Comparison of ENCODE assay signal across 16 mouse cellular contexts in the genomic region with DNA sequence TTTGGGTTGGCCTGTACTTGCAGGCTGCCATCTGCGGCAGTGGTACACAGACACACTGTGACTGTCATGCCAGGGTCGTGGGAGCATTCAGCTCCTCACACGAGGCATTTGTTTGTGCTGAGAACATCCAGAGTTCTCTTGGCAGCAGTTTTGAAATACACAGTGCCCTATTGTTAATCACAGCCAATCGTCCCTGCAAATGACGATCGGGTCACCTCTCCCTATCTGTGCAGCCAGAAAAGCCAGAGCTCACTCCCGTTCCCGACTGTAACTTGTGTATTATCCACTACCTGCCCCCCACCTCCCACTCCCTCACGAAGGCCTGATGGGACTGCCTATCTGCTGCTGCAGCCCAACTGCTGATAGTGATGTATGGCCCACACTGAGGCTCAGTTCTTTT.
A peak's percentile ranks its signal among the peaks of the same experiment; 100 is the strongest.
DNase-seq lines count a peak whose midpoint lies in the region; ATAC-seq and TF ChIP-seq lines count a peak whose summit lies in the region.
"Had no signal": no experiment of that assay in that cellular context is flagged by ENCODE, and none has a peak within 500 bp of the region (broad histone marks: within the 10 kb centered on the region; RNA-seq: fewer than 3 reads in every experiment).

No protein-coding gene starts in this region.

- H3K27me3 ChIP-seq in forebrain, embryonic 15.5 days = no peaks in the 10 kb centered on the region
- no peaks in the 10 kb centered on the region for H3K27me3 ChIP-seq in forebrain, embryonic 10.5 days (ENCODE audit: poor library complexity, severe bottlenecking)
- H3K27me3 ChIP-seq in midbrain, embryonic 16.5 days (ENCODE audit: control insufficient read depth, insufficient read depth, low read depth, low read length) = no peaks in the 10 kb centered on the region
- no peaks in the 10 kb centered on the region for H3K27me3 ChIP-seq in midbrain, embryonic 11.5 days (ENCODE audit: control insufficient read depth, insufficient read depth, low read length)
- no peaks in the 10 kb centered on the region for H3K27me3 ChIP-seq in hindbrain, embryonic 13.5 days
- no peaks in the 10 kb centered on the region for H3K27me3 ChIP-seq in neural tube, embryonic 15.5 days (replicated peaks)
- no peaks in the 10 kb centered on the region for H3K27me3 ChIP-seq in thymus, adult 2 months (ENCODE audit: control insufficient read depth, insufficient read depth, low read length)
- H3K27me3 ChIP-seq: heart, embryonic 15.5 days; limb, embryonic 13.5 days had no signal

- H3K36me3 ChIP-seq in forebrain, embryonic 15.5 days = no peaks in the 10 kb centered on the region
- no peaks in the 10 kb centered on the region for H3K36me3 ChIP-seq in forebrain, embryonic 10.5 days (replicated peaks)
- H3K36me3 ChIP-seq in midbrain, embryonic 16.5 days (ENCODE audit: control insufficient read depth, insufficient read depth, low read length) = no peaks in the 10 kb centered on the region
- H3K36me3 ChIP-seq in midbrain, embryonic 11.5 days (ENCODE audit: control insufficient read depth, insufficient read depth, low read length) = no peaks in the 10 kb centered on the region
- H3K36me3 ChIP-seq in hindbrain, embryonic 13.5 days = no peaks in the 10 kb centered on the region
- no peaks in the 10 kb centered on the region for H3K36me3 ChIP-seq in neural tube, embryonic 15.5 days
- no peaks in the 10 kb centered on the region for H3K36me3 ChIP-seq in thymus, adult 2 months (ENCODE audit: control insufficient read depth, insufficient read depth, low read length)
- H3K36me3 ChIP-seq: heart, embryonic 15.5 days; limb, embryonic 13.5 days had no signal

- H3K4me1 ChIP-seq in forebrain, embryonic 15.5 days = peaks cover 13% of the 10 kb centered on the region
- peaks cover 9% of the 10 kb centered on the region; the same call in 1 of the 2 replicates for H3K4me1 ChIP-seq in forebrain, embryonic 10.5 days
- peaks cover 13% of the 10 kb centered on the region; the same call in 1 of the 2 replicates for H3K4me1 ChIP-seq in midbrain, embryonic 16.5 days (ENCODE audit: control insufficient read depth, insufficient read depth, low read length)
- no peaks in the 10 kb centered on the region for H3K4me1 ChIP-seq in midbrain, embryonic 11.5 days (ENCODE audit: control insufficient read depth, insufficient read depth, low read length)
- H3K4me1 ChIP-seq in hindbrain, embryonic 13.5 days (replicated peaks) = peaks cover 20% of the 10 kb centered on the region
- peaks cover 18% of the 10 kb centered on the region for H3K4me1 ChIP-seq in neural tube, embryonic 15.5 days
- H3K4me1 ChIP-seq in thymus, adult 2 months (replicated peaks; ENCODE audit: control insufficient read depth, insufficient read depth, low read length) = no peaks in the 10 kb centered on the region
- H3K4me1 ChIP-seq: limb, embryonic 13.5 days had no signal

- ATAC-seq in forebrain, embryonic 15.5 days (replicated peaks) = peak; percentile 33; the same call in 1 of the 2 replicates
- 0 out of 2 replicates have a peak, but pooled peaks have one; percentile 27 for ATAC-seq in midbrain, embryonic 16.5 days
- no peak for ATAC-seq in midbrain, embryonic 11.5 days (ENCODE audit: low FRiP score)
- peak; percentile 52 for ATAC-seq in hindbrain, embryonic 13.5 days (ENCODE audit: low FRiP score)
- ATAC-seq in neural tube, embryonic 15.5 days (ENCODE audit: low FRiP score) = peak; percentile 32; the same call in 1 of the 2 replicates
- ATAC-seq in erythroid progenitor cell, adult 5-6 weeks (replicated peaks; ENCODE audit: low FRiP score, poor library complexity, severe bottlenecking) = no peak
- ATAC-seq: inflammation-experienced regulatory T-cells, adult 6 months; liver, postnatal 0 days had no signal

- H3K9ac ChIP-seq in forebrain, embryonic 15.5 days (replicated peaks) = no peak overlapping the region
- no peak overlapping the region for H3K9ac ChIP-seq in midbrain, embryonic 16.5 days (ENCODE audit: low read depth, low read length)
- H3K9ac ChIP-seq in midbrain, embryonic 11.5 days (ENCODE audit: low read length) = no peak overlapping the region
- no peak overlapping the region for H3K9ac ChIP-seq in hindbrain, embryonic 13.5 days
- H3K9ac ChIP-seq in neural tube, embryonic 15.5 days (replicated peaks) = no peak overlapping the region
- H3K9ac ChIP-seq: heart, embryonic 15.5 days; limb, embryonic 13.5 days; liver, postnatal 0 days had no signal

- no peaks in the 10 kb centered on the region; the same call in 1 of the 2 replicates for H3K9me3 ChIP-seq in forebrain, embryonic 15.5 days
- H3K9me3 ChIP-seq in forebrain, embryonic 10.5 days = 0 out of 2 replicates have a peak, but pooled peaks cover 8% of the 10 kb centered on the region
- 0 out of 2 replicates have a peak, but pooled peaks cover 2% of the 10 kb centered on the region for H3K9me3 ChIP-seq in midbrain, embryonic 16.5 days (replicated peaks; ENCODE audit: control insufficient read depth, low read length, poor library complexity, severe bottlenecking)
- no peaks in the 10 kb centered on the region for H3K9me3 ChIP-seq in midbrain, embryonic 11.5 days (ENCODE audit: control insufficient read depth, low read length)
- peaks cover 3% of the 10 kb centered on the region; the same call in 1 of the 2 replicates for H3K9me3 ChIP-seq in hindbrain, embryonic 13.5 days
- no peaks in the 10 kb centered on the region for H3K9me3 ChIP-seq in neural tube, embryonic 15.5 days (replicated peaks)
- H3K9me3 ChIP-seq: heart, embryonic 15.5 days had no signal

- 22% methylated on average over 9 of the region's 9 CpGs for WGBS in forebrain, embryonic 15.5 days
- 73% methylated on average over 9 of the region's 9 CpGs for WGBS in forebrain, embryonic 10.5 days
- 54% methylated on average over 9 of the region's 9 CpGs for WGBS in midbrain, embryonic 16.5 days
- WGBS in midbrain, embryonic 11.5 days = 78% methylated on average over 9 of the region's 9 CpGs
- 38% methylated on average over 9 of the region's 9 CpGs for WGBS in hindbrain, embryonic 13.5 days
- WGBS in neural tube, embryonic 15.5 days = 44% methylated on average over 9 of the region's 9 CpGs
- WGBS in thymus, adult 2 months = 91% methylated on average over 9 of the region's 9 CpGs

- H3K4me2 ChIP-seq in forebrain, embryonic 15.5 days (replicated peaks) = no peak overlapping the region
- H3K4me2 ChIP-seq in midbrain, embryonic 16.5 days (ENCODE audit: low read length) = no peak overlapping the region
- no peak overlapping the region for H3K4me2 ChIP-seq in midbrain, embryonic 11.5 days
- H3K4me2 ChIP-seq in hindbrain, embryonic 13.5 days = no peak overlapping the region
- no peak overlapping the region for H3K4me2 ChIP-seq in neural tube, embryonic 15.5 days
- H3K4me2 ChIP-seq: heart, embryonic 15.5 days; limb, embryonic 13.5 days had no signal

- no peak for TF ChIP-seq POLR2A in thymus, adult 2 months (IDR thresholded peaks at IDR 0.05; ENCODE audit: control insufficient read depth, extremely low read depth, insufficient read depth, low read length, poor library complexity)

- no peak for DNase-seq in forebrain, embryonic 10.5 days (ENCODE audit: extremely low spot score, low spot score)
- no peak for DNase-seq in midbrain, embryonic 11.5 days (ENCODE audit: low spot score, missing footprints)
- no peak for DNase-seq in thymus, adult 2 months
- DNase-seq: cerebellum, postnatal 14 days; liver, postnatal 0 days; thymus, adult 18-20 months had no signal

- H3K4me3 ChIP-seq in forebrain, embryonic 15.5 days = no peak overlapping the region
- H3K4me3 ChIP-seq in forebrain, embryonic 10.5 days = no peak overlapping the region
- H3K4me3 ChIP-seq in midbrain, embryonic 16.5 days (ENCODE audit: low read depth, low read length) = no peak overlapping the region
- no peak overlapping the region for H3K4me3 ChIP-seq in midbrain, embryonic 11.5 days (ENCODE audit: low read depth, low read length)
- no peak overlapping the region for H3K4me3 ChIP-seq in hindbrain, embryonic 13.5 days
- H3K4me3 ChIP-seq in neural tube, embryonic 15.5 days (replicated peaks) = no peak overlapping the region
- H3K4me3 ChIP-seq in thymus, adult 2 months (ENCODE audit: control insufficient read depth, insufficient read depth, low read length) = no peak overlapping the region
- H3K4me3 ChIP-seq: heart, embryonic 15.5 days; limb, embryonic 13.5 days; myocyte had no signal

- 0 out of 2 replicates have a peak overlapping the region, but pooled peaks have one; percentile 5 for H3K27ac ChIP-seq in forebrain, embryonic 15.5 days (replicated peaks)
- no peak overlapping the region for H3K27ac ChIP-seq in forebrain, embryonic 10.5 days
- no peak overlapping the region for H3K27ac ChIP-seq in midbrain, embryonic 16.5 days (ENCODE audit: low read length)
- H3K27ac ChIP-seq in midbrain, embryonic 11.5 days (ENCODE audit: low read depth, low read length) = no peak overlapping the region
- peak overlapping the region; percentile 58 for H3K27ac ChIP-seq in hindbrain, embryonic 13.5 days
- H3K27ac ChIP-seq in neural tube, embryonic 15.5 days (replicated peaks) = 0 out of 2 replicates have a peak overlapping the region, but pooled peaks have one; percentile 13
- H3K27ac ChIP-seq in thymus, adult 2 months (ENCODE audit: control insufficient read depth, insufficient read depth, low read length) = no peak overlapping the region
- H3K27ac ChIP-seq: heart, embryonic 15.5 days; kidney, postnatal 0 days; limb, embryonic 13.5 days had no signal

- TF ChIP-seq CTCF in thymus, adult 2 months (IDR thresholded peaks at IDR 0.05; ENCODE audit: borderline replicate concordance, control insufficient read depth, extremely low read depth, insufficient read depth, low read length, poor library complexity) = no peak

Comparison
In these comparisons a context has a peak if more than half of its experiments do, and no peak if none do; other contexts are left out.
1. ATAC-seq: peak in forebrain, embryonic 15.5 days (single experiment), midbrain, embryonic 16.5 days (single experiment), hindbrain, embryonic 13.5 days (single experiment) and neural tube, embryonic 15.5 days (single experiment); none in midbrain, embryonic 11.5 days (single experiment) and erythroid progenitor cell, adult 5-6 weeks (single experiment).
2. H3K27ac ChIP-seq: peak in forebrain, embryonic 15.5 days (single experiment), hindbrain, embryonic 13.5 days (single experiment) and neural tube, embryonic 15.5 days (single experiment); none in forebrain, embryonic 10.5 days (single experiment), midbrain, embryonic 16.5 days (single experiment), midbrain, embryonic 11.5 days (single experiment) and thymus, adult 2 months (single experiment).